Mouse (Mus musculus) neural tube, embryonic 12.5 days (tissue): ENCODE measurements around the gene Tsc22d3. TPM values are rescaled to one million over a fixed set of nuclear protein-coding genes. Genes with fewer than 3 reads are reported as not detected.
"Not testable (repeated sequence)": the region's sequence is repeated elsewhere in the genome, so short reads cannot be mapped to it uniquely, and the experiment has no call there.

ENCODE experiments used
- ATAC-seq: fragments of 200-750 bp; cut with Nextera tagmentation; 2 replicates; pipeline ENCODE4 v1.8.0; 2017; ENCODE audit warnings: low read depth, mild to moderate bottlenecking, moderate TSS enrichment, moderate library complexity; ENCODE audit not compliant: low FRiP score
- H3K27ac ChIP-seq: fragments of 300-500 bp; sonication (generic); 2 replicates; pipeline ENCODE4 v1.5.1; 2016
- H3K27me3 ChIP-seq: fragments of 300-500 bp; sonication (generic); replicated peaks from 2 replicates; pipeline ENCODE4 v1.6.1; 2016; ENCODE audit warnings: mild to moderate bottlenecking
- H3K36me3 ChIP-seq: fragments of 300-500 bp; sonication (generic); 2 replicates; pipeline ENCODE4 v1.6.1; 2016; ENCODE audit warnings: mild to moderate bottlenecking
- H3K4me1 ChIP-seq: fragments of 300-500 bp; sonication (generic); 2 replicates; pipeline ENCODE4 v1.6.1; 2016
- H3K4me2 ChIP-seq: fragments of 300-500 bp; sonication (generic); replicated peaks from 2 replicates; pipeline ENCODE4 v1.6.1; 2016; ENCODE audit warnings: mild to moderate bottlenecking
- H3K4me3 ChIP-seq: fragments of 300-500 bp; sonication (generic); 2 replicates; pipeline ENCODE4 v1.5.1; 2016
- H3K9ac ChIP-seq: fragments of 300-500 bp; sonication (generic); 2 replicates; pipeline ENCODE4 v1.6.1; 2016; ENCODE audit warnings: mild to moderate bottlenecking
- H3K9me3 ChIP-seq: fragments of 300-500 bp; sonication (generic); 2 replicates; pipeline ENCODE4 v1.6.1; 2016; ENCODE audit warnings: mild to moderate bottlenecking
- WGBS: fragments of 180-500 bp; shearing (Covaris S2); methylation state at CpG from one replicate; pipeline ENCODE4 v1.1.7; 2016; 5-methylcytosine and 5-hydroxymethylcytosine counted together
- polyA plus RNA-seq: library from polyadenylated mRNA; unstranded; fragments of >200 nt; fragmentation: Nextera tagmentation; extraction: Ambion mirVana; gene quantifications from 2 replicates; pipeline ENCODE4 v1.2.1, GENCODE M21; 2016

Tsc22d3 gene
- polyA plus RNA-seq, 1 experiment from 2014 or later: 133 TPM

GRCm38 (mm10) chrX:140522071-140522765 is 78.2 kb downstream of the Tsc22d3 start:
- no peaks in the 10 kb centered on the region for H3K36me3 ChIP-seq
- no peaks in the 10 kb centered on the region for H3K4me1 ChIP-seq
- no peaks in the 10 kb centered on the region for H3K27me3 ChIP-seq
- ATAC-seq: no peak
- no peaks in the 10 kb centered on the region for H3K9me3 ChIP-seq
- H3K4me3 ChIP-seq: no peak overlapping the region
- no peak overlapping the region for H3K9ac ChIP-seq
- no peak overlapping the region for H3K27ac ChIP-seq
- WGBS: 71% methylated on average over 14 of the region's 14 CpGs
- no peak overlapping the region for H3K4me2 ChIP-seq

DNA sequence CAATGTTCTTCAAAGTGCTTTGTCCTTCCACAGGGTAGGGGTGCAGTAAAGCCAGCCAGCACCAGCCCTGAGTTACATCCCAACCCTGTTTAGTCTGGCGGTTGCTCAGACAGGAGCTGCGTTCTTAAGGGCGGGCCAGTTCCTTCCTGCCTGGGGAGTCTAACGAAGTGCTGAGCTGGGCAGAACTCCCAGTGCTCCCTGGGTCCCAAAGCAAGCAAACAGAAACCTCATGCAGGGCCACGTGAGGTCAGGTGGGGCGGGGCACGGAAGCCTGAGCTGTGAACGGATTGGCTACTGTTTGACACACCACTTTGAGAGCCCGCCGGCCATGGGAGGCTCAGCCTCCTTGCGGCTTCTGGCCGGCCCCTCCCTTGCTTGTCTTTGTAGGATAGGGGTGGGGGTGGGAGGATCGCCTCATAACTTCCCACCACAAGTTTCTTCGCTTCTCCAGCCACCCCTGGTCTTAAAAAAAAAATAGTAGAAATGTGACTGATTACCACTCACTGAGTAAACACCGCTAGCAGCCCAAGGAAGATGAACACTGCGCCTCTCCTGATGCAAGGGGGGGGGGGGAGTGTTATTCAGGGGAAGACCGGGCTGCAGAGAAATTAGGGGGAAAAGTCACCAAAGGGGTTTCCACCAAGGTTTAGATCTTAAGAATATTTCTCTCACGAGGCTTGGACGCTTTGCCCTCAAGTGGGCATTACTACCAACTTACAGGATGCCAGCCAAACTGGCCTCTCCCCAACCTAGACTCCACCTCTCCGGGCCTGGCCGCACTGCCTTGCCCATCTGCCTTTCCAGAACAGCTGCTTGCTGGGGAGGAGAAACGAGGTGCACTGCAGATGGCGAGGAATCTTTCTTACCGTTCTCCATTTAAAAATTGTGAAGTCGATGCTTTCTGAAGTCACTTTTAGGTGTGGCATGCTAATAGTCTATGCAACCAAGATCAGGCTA is 80.0 kb downstream of the Tsc22d3 start:
- Histone ChIP-seq H3K4me1 (no peaks in the 10 kb centered on the region), H3K9me3 (no peaks in the 10 kb centered on the region), H3K27ac (no peak overlapping the region), H3K27me3 (no peaks in the 10 kb centered on the region), H3K4me3 (no peak overlapping the region), H3K36me3 (no peaks in the 10 kb centered on the region), H3K4me2 (peak overlapping the region; percentile 51), H3K9ac (no peak overlapping the region)
- WGBS: 26% methylated on average over 25 of the region's 25 CpGs
- peak; percentile 91 for ATAC-seq

GRCm38 (mm10) chrX:140518351-140518750 is 82.1 kb downstream of the Tsc22d3 start:
- 92% methylated on average over 8 of the region's 8 CpGs for WGBS

GRCm38 (mm10) chrX:140513379-140513778 is 87.1 kb downstream of the Tsc22d3 start:
- WGBS: 80% methylated on average over 2 of the region's 2 CpGs
- 0 out of 2 replicates have a peak, but pooled peaks cover 9% of the 10 kb centered on the region for H3K4me1 ChIP-seq
- H3K4me2 ChIP-seq: no peak overlapping the region
- 0 out of 2 replicates have a peak, but pooled peaks cover 14% of the 10 kb centered on the region for H3K27me3 ChIP-seq
- no peak overlapping the region for H3K9ac ChIP-seq
- no peak overlapping the region for H3K4me3 ChIP-seq
- H3K36me3 ChIP-seq: no peaks in the 10 kb centered on the region
- H3K9me3 ChIP-seq: no peaks in the 10 kb centered on the region
- ATAC-seq: no peak
- no peak overlapping the region for H3K27ac ChIP-seq

More at GRCm38 (mm10) chrX:140518351-140518750, 82.1 kb downstream of the Tsc22d3 start:
- H3K27me3 ChIP-seq: no peaks in the 10 kb centered on the region
- no peaks in the 10 kb centered on the region for H3K4me1 ChIP-seq
- H3K9me3 ChIP-seq: no peaks in the 10 kb centered on the region
- H3K27ac ChIP-seq: no peak overlapping the region
- ATAC-seq: no peak
- no peak overlapping the region for H3K9ac ChIP-seq
- H3K4me3 ChIP-seq: no peak overlapping the region
- no peak overlapping the region for H3K4me2 ChIP-seq
- H3K36me3 ChIP-seq: no peaks in the 10 kb centered on the region

DNA sequence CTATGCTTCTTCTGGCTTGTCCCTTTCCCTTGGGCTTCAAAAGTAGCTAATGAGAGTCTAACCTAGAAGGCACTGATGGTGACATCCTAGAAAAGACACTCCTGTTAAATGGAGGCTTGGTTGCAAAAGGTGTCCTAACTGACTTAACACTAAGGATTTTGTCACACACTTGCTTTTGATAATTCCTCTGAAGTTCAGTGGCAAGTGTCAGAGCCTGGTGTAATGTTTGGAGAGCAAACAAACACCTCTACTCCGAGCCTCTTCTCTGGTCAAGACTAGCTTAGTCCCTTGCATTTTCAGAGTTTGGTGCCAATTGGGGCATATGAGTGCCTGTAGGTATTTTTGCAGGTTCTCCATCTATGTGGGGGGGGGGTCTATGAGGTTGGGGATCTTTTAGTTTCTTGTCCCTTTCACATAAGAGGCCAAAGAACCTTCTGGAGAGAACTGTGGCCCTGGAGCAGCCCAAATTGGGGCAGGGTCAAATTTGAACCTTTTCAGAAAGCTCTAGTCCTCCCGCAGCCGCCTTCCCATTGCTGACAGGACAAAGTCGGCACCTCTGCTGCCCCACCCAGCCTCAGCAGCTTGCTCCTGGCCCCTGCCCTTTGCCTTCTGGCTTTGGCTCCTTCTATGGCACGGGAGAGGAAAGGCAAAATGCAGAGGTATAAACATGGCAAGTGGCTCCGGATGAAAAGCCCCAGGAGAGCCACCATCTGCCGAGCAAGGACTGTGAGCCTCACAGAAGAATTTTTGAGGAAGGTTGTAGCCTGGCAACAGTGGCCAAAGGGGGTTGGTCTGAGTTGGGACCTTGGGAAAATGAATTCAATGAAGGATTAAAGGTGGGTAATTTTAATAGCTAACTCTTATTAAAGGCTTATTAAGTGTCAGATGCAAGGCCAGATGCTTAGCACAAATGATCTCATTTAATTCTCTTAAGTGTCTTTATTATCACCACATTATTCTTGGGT is 88.5 kb downstream of the Tsc22d3 start:
- Histone ChIP-seq H3K9ac (no peak overlapping the region), H3K9me3 (no peaks in the 10 kb centered on the region), H3K4me3 (no peak overlapping the region), H3K4me1 (0 out of 2 replicates have a peak, but pooled peaks cover 9% of the 10 kb centered on the region), H3K4me2 (no peak overlapping the region), H3K36me3 (no peaks in the 10 kb centered on the region), H3K27ac (no peak overlapping the region), H3K27me3 (0 out of 2 replicates have a peak, but pooled peaks cover 14% of the 10 kb centered on the region)
- ATAC-seq: no peak
- 46% methylated on average over 7 of the region's 7 CpGs for WGBS

- Histone ChIP-seq H3K27ac (no peak overlapping the region), H3K4me2 (peak overlapping the region; percentile 45), H3K36me3 (no peaks in the 10 kb centered on the region), H3K9ac (no peak overlapping the region), H3K4me1 (0 out of 2 replicates have a peak, but pooled peaks cover 9% of the 10 kb centered on the region), H3K9me3 (no peaks in the 10 kb centered on the region), H3K27me3 (0 out of 2 replicates have a peak, but pooled peaks cover 14% of the 10 kb centered on the region), H3K4me3 (no peak overlapping the region)
- WGBS: 32% methylated on average over 24 of the region's 24 CpGs
- ATAC-seq: 0 out of 2 replicates have a peak, but pooled peaks have one; percentile 33
Observed at GRCm38 (mm10) chrX:140510696-140511429, 89.6 kb downstream of the Tsc22d3 start.

DNA sequence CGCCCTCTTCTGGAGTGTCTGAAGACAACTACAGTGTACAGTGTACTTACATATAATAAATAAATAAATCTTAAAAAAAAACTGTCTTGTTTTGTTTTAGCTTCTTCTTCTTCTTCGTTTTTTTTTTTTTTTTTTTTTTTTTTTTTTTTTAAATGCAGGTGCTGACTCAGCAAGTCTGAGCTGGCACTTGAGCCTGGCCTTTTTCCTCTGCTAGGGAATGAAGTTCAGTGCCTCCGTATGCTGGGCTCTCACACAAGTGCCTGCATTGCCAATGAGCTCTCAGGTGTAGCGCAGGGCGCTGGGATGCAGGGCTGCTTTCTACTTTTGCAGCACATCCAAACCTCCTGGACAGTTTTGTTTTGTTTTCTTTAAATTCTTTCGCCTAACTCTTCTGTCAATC is 90.6 kb downstream of the Tsc22d3 start:
- no peak for ATAC-seq
- Histone ChIP-seq H3K27ac (no peak overlapping the region), H3K4me2 (no peak overlapping the region), H3K36me3 (no peaks in the 10 kb centered on the region), H3K4me1 (0 out of 2 replicates have a peak, but pooled peaks cover 9% of the 10 kb centered on the region), H3K9ac (no peak overlapping the region), H3K27me3 (0 out of 2 replicates have a peak, but pooled peaks cover 14% of the 10 kb centered on the region), H3K4me3 (no peak overlapping the region), H3K9me3 (no peaks in the 10 kb centered on the region)
- WGBS: 70% methylated on average over 6 of the region's 6 CpGs

DNA sequence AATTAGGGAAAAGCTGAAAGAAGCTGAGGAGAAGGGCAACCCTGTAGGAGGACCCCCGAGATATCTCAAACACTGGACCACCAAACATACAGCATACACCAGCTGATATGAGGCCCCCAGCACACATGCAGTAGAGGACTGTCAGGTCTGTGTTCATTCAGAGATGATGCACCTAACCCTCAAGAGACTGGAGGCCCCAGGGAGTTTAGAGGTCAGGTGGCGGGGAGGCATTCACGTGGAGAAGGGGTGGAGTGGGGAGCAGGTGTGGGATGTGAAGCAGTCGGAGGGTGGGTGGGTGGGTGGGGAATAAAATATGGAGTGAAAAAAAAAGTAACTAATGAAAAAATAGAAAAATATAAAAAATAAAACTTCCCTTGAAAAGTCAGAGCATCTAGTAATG is 91.7 kb downstream of the Tsc22d3 start:
- WGBS: 80% methylated on average over 4 of the region's 4 CpGs
- H3K4me1 ChIP-seq, H3K4me3 ChIP-seq, H3K36me3 ChIP-seq, H3K9ac ChIP-seq, H3K27ac ChIP-seq, H3K4me2 ChIP-seq, H3K9me3 ChIP-seq, ATAC-seq: not testable (repeated sequence)
- H3K27me3 ChIP-seq: peaks cover 14% of the 10 kb centered on the region; the same call in 1 of the 2 replicates

GRCm38 (mm10) chrX:140507377-140507776 is 93.1 kb downstream of the Tsc22d3 start:
- WGBS: 77% methylated on average over 1 of the region's 1 CpGs
- no peak overlapping the region for H3K9ac ChIP-seq
- no peak overlapping the region for H3K27ac ChIP-seq
- no peak overlapping the region for H3K4me2 ChIP-seq
- no peaks in the 10 kb centered on the region for H3K36me3 ChIP-seq
- H3K27me3 ChIP-seq: peaks cover 14% of the 10 kb centered on the region; the same call in 1 of the 2 replicates
- H3K4me1 ChIP-seq: 0 out of 2 replicates have a peak, but pooled peaks cover 9% of the 10 kb centered on the region
- H3K9me3 ChIP-seq: no peaks in the 10 kb centered on the region
- ATAC-seq: no peak
- H3K4me3 ChIP-seq: no peak overlapping the region

- 82% methylated on average over 6 of the region's 6 CpGs for WGBS
- Histone ChIP-seq H3K27me3 (peaks cover 9% of the 10 kb centered on the region; the same call in 1 of the 2 replicates), H3K36me3 (no peaks in the 10 kb centered on the region), H3K4me2 (no peak overlapping the region), H3K9ac (no peak overlapping the region), H3K9me3 (no peaks in the 10 kb centered on the region), H3K4me1 (0 out of 2 replicates have a peak, but pooled peaks cover 4% of the 10 kb centered on the region), H3K4me3 (no peak overlapping the region), H3K27ac (no peak overlapping the region)
- no peak for ATAC-seq
Observed at GRCm38 (mm10) chrX:140506436-140507180, 93.9 kb downstream of the Tsc22d3 start.
